Mouse (Mus musculus) adrenal gland, adult 18-20 months (tissue): ENCODE results near the gene Ficd. TPM values are rescaled to one million over a fixed set of nuclear protein-coding genes. Genes with fewer than 3 reads are reported as not detected.

ENCODE experiments used
- DNase-seq, 2 experiments: peaks; one replicate each; pipeline ENCODE4 v3.0.0; 2021 to 2022; ENCODE audit warnings: low spot score in 2 of 2
- total RNA-seq, 2 experiments: library from RNA; stranded (reverse); gene quantifications; 1 replicate in 1 of 2; 2 replicates in 1 of 2; pipeline ENCODE4 v1.2.3; 2021

The Ficd gene
- total RNA-seq, 2 experiments from 2014 or later, result 10.3 to 10.8 TPM

DNA sequence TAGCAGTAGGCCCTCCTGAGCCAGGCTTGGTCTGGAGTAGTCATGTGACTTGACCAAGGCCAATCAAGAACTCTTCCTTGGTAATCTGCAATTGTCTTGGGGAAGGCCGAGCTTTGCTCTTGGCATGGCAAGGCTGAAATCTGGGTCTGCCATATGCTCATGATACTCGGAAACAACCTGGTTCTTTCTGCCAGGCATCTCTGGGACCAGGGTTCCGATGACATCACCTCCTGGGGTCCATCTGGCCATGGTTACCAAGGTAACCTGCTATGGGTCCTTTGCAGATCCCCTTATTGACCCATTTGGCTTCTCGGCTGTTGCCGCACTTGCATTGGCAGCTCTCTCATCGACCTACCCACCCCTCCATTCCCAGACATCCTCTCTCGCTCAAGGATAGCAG lies 7.6 kb upstream of the Ficd start:
- no peak for DNase-seq

DNA sequence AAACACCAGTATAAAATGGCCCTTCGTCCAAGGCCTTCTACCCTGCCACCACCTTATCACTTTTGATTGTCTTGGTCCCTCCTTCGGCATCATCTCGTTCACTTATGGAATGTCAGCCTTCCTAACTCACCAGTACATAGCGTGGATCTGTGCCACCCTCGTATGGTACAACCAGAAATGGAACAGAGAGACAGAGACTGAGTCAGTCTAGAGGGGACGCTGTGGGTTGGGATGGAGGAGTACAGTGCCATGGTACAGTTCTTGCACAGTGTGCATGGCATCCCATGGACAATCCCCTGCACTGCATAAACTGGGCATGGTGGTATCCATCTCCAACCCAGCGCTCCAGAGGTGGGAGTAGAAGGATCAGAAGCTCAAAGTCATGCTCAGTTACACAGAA lies 6.9 kb upstream of the Ficd start:
- no peak for DNase-seq

DNA sequence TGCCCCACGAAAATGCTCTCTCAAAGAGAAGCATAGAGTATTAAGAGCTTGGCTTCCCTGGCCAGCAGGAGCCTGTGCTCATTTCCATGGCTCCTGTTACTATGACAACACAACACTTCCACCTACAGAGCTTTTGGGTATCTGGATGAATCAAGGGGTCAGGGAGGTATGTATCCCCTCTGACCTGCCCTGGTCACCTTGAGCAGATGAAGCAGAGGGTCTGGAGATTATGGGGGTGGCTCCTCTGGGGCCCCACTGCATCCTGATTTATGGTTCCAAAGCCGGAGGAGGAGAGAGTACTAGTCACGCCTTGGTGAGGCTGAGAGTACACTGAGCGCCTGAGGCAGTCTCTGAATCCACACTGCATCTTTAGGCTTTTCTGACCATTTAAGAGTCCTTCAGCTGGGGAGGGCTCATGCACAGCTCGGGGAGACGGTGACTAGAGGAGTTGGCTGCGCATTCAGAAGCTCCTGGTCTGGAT lies 4.9 kb upstream of the Ficd start:
- DNase-seq, result no peak

DNA sequence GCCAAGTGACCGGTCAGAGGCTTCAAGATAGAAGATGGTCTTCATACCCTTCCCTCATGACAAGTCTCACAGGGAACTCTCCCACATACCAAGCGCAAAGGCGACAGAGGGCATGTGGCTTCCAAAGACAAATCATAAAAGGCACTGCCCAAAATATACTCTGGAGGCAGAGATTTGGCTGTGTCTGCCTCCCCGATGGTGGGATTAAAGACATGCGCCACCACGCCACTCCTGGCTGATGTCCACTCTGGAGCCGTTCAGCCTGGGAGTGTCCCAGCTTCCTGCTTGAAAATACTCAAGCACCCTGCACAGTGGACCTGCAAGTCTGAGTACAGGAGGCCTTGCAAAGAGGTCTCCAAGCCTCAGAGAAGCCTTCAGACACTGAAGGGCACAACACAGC lies 4.4 kb upstream of the Ficd start:
- DNase-seq, result no peak

DNA sequence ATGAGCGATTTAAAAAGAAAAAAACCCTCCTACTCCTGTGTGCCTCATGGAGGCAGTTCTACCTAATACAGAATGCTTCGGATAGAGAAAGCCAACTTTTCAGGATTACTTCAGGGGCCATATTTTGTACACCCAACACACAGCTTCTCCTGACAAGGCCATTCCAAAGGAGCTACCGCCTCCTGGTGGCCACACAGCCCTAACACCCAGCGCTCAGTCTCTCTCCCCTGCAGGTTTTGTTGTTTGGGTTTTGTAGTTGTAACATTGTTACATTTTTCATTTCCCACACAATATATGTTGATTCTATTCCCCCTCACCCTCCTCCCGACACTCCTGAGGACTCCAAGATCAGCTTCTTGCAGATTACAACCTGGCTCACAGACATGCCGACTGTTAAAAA lies 3.4 kb upstream of the Ficd start:
- DNase-seq, result peak; percentile 26 to 65

DNA sequence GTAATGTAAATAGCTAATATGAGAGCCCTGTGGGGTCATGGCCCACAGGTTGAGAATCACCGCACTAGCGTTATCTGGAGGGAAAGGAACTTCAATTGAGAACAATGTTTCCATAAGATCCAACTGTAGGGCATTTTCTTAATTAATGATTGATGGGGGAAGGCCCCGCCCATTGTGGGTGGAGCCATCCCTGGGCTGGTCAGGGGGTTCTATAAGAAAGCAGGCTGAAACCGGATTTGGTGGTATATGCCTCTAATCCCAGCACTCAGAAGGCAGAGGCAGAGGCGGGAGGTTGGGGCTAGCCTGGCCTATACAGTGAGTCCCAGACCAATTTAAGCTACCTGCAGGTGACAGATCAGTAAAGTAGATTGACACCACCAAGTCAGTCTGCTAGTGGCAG lies 1.2 kb upstream of the Ficd start:
- no peak for DNase-seq

DNA sequence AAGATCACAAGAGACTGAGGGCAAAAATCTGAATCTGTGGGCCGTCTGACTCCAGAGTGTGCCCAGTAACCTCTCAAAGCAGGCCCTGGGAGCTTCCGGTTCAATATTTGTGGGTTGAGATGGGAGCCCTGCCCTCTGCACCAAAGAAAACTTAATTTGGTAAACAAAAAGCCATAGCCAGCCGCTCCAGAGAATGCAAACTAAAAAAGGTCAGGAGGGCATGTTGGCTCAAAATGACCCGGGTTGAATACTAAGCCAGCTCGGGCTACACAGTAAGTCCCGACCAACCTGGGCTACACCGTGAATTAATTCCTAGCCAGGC lies 619 bp upstream of the Ficd start:
- DNase-seq, result no peak

DNA sequence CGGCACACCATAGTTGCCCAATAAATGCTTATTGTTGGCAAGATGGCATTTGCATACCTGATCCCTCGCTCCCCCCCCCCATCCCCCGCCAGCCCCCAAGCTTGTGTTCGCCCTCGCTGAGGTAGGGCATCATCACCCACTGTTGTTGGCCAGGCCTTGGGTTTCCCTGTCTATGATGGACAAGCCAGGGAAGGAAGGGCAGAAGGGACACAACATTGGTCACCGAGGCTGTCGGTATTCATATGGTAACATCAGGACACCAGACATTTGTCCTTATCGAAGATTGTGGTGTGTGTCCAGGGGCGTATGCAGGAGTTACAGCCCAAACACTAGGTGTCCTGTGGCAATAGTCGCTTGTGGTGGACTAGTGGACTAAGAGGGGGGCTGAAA lies 505 bp downstream of the Ficd start:
- DNase-seq, result peak in 1 of 2 experiments; percentile 21

DNA sequence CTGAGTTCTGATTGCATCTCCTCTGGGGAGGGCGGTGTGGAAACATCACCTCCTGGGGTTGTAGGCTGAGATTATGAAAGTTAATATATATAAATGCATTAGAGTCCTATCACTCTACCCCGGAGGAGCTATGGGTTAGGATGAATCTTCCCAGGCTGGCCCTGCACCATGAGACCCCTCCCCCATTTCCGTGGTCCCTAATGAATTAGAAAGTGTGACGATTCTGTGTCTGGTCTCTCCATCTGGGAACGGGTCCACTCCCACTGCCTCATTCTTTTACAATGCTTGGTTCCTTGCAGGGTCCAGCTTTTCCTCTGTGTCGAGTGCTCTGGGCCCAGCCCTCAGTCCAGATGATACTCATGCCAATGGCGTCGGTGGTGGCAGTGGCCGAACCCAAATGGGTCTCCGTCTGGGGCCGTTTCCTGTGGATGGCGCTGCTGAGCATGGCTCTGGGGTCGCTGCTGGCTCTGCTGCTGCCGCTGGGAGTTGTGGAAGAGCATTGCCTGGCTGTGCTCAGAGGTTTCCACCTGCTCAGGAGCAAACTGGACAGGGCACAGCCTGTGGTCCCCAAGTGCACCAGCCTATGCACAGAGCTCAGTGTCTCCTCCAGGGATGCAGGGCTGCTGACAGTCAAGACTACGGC lies 1.0 kb downstream of the Ficd start:
- DNase-seq, result no peak

DNA sequence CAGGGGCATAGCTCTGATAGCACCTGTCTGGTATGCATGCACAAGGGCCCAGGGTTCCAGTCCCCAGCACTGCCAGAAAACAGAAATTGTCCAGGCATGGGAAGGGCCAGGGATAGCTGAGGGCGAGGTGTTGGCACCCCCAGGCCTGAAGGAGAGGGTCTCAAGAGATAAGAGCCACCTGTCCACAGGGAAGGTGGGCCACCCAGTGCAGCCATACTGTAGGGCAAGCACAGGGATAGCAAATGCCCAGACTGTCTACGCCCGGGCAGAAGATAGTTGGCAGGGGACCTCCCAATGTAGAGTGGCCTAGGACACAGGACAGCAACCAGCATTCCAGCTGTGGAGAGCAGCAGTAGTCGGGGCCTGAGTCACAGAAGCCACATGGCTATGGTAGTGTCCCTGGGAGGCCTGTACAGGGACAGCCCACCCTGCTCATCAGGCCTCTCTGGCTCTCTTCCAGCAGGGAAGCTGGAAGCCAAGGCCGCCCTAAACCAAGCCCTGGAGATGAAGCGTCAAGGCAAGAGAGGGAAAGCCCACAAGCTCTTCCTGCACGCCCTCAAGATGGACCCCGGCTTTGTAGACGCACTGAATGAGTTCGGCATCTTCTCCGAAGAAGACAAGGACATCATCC lies 2.1 kb downstream of the Ficd start:
- DNase-seq, result no peak

DNA sequence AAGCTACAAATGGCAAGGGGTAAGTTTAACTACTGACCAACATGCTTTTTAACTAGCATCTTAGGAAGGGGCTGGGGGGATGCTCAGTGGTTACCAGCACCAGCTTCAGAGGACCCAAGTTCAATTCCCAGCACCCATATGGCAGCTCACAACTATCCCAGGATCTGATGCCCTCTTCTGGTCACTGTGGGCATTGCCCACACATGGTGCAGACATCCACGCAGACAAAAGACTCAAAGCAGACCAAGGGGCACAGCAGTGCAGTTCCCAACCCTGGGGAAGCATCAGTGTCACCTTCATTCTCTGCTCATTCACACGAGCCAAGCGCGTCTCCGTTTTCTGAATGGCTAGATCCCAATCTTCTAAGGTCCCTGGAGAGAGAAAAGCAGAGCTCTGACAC lies 12.0 kb downstream of the Ficd start:
- no peak for DNase-seq

DNA sequence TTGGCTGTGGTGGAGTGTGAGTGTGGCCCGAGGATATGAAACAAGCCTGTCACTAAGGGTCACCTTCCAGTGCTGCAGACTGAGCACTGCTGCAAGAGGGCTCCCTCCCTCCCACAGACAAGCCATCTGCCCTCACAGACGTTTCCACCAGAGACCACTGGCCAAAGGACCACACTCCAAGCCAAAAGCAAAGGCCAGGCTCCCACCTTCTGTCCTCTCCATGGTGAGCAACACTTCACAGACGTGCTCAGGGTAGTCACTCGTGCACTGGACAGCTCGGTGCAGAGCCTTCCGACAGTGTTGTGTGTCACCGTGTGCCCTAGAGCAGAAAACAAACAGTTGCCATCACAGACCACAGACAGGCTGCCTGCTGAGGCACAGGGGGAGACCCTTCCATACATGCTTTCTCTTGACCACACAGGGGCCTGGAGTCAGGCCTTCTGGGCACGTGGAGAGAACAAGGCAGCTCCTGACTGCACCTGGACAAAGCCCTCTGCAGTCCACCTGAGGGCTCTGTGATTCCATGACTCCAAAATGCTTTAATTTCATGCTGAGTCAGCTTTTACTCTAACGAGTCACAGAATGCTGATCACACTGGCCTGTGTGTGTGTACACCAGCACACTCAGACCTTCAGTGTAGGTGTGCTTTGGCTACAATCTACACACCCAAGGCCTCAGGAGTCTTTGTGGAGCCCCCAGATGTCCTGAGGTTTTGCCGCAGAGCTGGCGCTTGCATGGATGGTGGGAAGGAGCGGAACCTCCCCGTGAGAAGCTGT lies 13.1 kb downstream of the Ficd start:
- no peak for DNase-seq

DNA sequence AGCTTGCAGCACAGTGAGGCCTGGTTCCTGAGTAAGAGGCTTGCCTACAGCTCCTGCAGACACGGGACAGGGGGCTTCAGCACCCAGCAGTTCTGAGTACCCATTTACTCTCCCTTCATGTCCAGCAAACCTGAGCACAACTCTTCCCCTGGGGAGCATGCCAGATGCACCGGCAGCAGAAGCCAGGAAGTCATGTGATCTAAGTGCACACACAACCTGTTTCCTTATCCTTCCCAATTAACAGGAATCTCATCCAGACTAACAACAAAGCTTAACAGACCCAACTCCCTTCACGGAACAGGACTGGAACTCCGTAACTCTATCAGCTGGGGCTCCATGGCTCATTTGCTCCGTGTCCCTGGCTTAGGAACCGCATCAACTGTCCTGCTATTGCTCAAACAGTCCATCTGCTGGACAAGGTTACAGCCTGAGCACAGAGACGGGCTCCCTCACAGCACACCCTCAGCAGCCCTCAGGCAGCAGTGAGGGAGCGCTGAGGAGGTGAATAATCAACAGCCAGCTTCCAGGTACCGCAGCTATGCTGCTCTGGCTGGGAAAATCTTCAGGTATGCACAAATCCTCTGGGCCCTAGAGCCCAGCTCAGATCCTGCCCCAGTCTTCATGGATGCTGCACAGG lies 16.0 kb downstream of the Ficd start:
- no peak for DNase-seq

DNA sequence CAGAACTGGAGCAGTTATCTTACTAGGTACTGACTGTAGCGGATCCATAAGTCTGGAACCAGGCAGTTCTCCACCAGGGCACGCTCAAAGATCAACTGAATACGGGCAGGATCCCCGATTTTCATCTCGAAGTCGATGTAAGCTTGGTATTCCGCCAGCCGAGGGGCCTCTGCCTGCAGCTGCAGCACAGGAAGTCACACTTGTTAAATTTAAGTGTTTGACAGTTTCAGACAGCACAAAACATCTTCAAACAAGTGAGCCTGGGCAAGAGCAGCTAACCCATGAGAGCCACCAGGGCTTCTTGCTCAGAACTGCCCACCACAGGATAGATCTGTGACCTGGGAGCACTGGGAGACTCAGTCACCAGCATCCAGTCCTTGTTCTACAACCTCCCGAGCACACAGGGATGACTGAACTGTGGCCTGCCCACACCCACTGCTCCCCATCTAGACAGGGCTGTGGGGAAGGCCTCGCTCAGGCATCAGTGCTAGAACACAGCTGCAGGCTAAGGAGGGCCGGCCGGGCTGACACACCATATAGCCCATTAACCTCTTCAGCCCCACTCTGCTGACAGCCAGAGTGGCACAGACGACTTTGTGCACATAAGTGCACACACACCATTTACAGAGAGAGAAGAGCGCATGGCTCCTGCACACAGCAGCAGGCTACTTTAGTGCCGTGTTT lies 19.9 kb downstream of the Ficd start:
- DNase-seq, result no peak

DNA sequence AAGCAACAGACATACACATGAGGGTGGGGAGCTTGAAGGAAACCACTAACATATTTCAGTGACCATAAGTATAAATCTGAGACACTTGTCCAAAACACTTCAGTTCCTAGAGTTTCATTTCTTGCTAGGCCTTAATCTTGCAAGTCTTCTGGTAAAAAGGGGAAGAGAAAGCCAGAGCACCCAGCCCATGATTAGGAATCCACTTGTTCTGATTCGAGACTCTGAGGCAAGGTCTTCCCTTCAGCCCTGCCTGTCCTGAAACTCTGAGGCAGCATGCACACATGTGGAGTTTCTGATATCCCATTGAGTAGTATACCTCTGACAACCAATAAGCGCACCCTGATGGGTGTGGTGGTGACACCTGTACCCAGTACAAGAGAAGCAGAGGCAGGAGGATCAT lies 26.0 kb downstream of the Ficd start:
- no peak for DNase-seq

DNA sequence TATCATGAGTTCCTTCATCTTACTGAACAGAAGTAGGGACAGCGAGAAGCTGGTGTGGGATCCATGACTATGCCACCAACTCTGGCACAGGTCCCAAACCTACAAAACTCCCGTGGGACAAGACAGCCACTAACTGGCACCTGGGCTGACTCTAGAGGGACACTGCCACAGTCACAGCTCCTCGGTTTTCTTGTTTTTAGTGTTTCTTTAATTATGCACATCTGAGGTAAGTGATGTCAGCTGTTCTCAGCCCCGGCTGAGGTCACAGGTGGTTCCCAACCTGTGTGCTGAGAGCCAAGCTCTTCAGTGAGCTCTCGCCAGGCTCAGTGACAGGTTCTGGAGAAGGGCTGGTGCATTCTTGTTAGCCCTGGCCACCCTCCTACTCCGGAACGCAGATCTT lies 28.8 kb downstream of the Ficd start:
- DNase-seq, result no peak

DNA sequence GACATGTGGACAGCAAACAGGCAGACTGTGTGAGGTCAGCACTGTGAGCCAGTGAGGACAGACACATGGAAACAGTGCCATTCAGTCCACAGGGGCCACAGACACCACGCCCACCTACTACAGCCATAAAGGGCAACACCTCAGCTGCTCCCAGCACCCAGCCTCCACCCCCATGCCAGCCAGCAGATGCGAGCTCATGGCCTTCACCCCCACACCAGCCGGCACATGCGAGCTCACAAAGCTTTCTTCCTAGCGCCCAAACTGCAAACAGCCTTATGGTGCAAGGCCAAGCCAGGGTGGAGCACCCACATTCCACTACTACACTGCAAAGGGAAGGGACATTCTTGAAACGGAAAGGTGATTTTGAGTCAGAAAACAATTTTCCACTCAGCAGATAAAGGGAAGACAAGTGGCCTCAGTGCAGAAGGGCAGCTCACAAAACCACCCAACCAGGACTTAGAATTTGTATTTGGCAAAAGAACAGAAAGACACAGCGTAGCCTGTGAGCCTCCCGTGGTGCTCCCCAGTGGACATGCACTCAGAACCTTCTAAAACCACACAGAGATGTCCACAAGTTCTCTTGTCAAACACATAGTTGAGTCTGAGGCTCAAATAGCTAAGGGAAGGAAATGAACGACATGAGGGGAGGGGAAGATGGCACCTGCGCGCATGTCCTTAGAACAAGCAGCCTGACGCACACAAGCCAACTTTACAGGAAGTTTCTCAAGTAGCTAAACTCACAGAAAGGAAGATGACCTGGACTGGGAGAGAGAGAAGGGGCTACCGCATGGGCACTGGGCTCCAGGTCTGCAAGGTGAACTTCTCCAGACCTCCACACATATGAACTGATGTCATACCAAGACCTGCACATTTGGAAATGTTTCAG lies 30.3 kb downstream of the Ficd start:
- no peak for DNase-seq

DNA sequence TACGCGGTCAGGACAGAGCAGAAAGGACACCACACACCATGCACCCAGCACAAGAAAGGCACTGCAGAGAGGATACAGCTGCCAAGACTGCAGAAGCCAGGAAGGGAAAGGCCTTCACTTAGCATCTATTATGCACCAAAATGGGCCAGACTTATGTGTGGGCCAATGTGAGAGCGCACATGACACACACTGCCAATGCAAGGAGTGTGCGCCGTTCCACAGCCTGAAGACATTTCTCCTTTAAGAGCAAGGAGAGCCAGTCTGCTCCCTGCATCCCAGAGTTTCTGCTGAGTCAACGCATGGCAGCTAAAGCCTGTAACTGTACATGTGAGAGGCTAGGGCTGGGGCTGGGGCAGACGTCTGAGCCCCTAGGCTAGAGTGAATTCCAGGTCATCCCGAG lies 33.2 kb downstream of the Ficd start:
- DNase-seq, result no peak

DNA sequence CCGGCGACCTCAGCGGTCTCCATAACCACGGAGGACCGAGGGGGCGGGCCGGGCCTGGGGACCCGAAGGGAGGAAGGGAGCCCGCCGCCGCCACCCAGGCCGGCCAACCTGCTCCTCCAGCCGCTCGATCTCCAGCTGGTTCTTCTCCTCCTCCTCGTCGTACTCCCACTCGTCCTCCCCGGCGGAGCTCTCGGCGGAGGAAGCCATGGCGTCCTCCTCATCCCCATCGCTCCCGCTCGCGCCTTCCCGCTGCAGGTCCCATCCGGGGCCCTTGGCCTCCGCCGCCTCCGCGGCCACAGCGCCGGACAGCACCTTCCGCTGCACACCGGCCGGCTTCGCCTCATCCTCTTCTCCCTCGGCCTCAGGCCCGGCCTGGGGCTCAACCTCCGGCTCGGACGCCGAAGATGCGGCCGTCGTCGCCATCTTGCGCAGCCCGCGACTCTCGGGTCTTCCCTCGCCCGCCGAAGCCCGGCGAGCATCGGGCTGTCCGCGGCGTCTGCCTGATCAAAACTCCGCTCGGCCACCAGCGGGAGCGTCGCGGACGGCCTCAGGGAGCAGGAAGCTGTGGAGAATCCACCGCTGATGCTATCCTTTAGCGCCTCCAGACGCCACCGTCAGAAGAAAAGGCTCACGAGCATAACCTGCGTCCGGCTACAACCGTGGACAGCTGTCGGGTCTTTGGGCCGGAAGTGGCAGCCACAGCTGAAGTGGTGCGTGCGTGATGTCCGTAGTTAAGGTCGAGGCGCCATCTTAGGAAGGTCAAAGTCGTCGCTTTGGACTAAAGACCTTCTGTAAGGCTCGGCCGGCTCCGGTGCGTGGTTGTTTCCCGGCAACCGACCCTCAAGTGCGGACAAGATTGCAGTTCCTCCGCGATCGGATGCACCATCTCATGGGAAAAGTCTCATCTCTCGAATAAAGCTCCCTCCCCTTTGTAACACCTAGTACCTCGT lies 35.9 kb downstream of the Ficd start:
- DNase-seq, result peak; percentile 75 to 78
